Mouse (Mus musculus): ENCODE results near the gene Gm11569.
"Not testable (repeated sequence)": the region's sequence is repeated elsewhere in the genome, so short reads cannot be mapped to it uniquely, and the experiment has no call there.

DNA sequence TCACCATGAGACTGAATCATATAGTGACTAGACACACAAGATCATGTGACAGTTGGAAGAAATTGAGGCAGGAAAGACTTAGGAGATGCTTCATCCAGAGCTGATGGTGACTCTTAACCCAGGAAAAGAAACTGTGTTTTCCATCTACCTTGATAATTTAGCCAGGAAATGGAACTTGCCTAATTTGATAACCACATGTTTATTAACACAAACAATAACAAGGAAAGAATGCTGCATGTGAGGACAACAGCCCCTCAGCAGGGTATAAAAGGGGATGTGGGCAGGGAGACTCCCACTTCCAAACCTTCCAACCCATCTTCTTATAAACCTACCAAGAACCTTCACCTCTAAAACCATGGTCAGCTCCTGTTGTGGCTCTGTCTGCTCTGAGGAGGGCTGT is 13.8 kb downstream of the Gm11569 start, which contains the start of gene Krtap4-9:
- TF ChIP-seq CTCF (IDR thresholded peaks at IDR 0.05; ENCODE audit: control insufficient read depth, insufficient read depth, insufficient replicate concordance, low read depth, low read length); POLR2A (IDR thresholded peaks at IDR 0.05; ENCODE audit: control insufficient read depth, low read depth, low read length): not testable (repeated sequence)

Measured in testis, adult 2 months (tissue).